Mouse (Mus musculus): ENCODE results near the gene Ica1. TPM values are rescaled to one million over a fixed set of nuclear protein-coding genes. Genes with fewer than 3 reads are reported as not detected.

The Ica1 gene
- polyA plus RNA-seq, 1 experiment from 2014 or later, result 44.0 TPM

DNA sequence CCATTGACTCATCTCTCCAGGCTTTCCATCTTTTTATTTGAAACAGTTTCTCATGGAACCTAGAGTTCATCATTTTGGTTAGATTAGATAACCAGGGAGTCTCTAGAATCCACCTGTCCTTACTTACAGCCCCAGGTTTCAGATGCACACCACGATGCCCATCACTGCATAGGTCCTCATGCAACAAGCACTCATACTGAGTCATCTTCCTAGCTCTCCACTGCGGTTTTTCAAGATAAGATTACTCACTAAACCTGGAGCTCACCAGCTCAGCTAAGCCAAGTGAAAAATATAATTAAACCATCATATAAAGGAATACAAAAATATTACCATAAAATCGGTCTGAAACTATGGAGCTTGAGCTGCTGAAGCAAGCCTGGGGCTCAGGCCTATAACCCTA, 194.4 kb downstream of the Ica1 start:
- Histone ChIP-seq H3K4me3 (ENCODE audit: low read depth, low read length) (no peak overlapping the region), H3K27me3 (replicated peaks; ENCODE audit: control insufficient read depth, insufficient read depth, low read length) (no peaks in the 10 kb centered on the region), H3K27ac (ENCODE audit: low read depth, low read length) (no peak overlapping the region), H3K4me2 (ENCODE audit: low read length) (no peak overlapping the region), H3K36me3 (ENCODE audit: control insufficient read depth, insufficient read depth, low read length) (peaks cover 4% of the 10 kb centered on the region; the same call in 1 of the 2 replicates), H3K9ac (ENCODE audit: low read length) (no peak overlapping the region), H3K9me3 (replicated peaks; ENCODE audit: control insufficient read depth, low read length) (no peaks in the 10 kb centered on the region), H3K4me1 (ENCODE audit: control insufficient read depth, insufficient read depth, low read length) (no peaks in the 10 kb centered on the region)
- no peak for DNase-seq (ENCODE audit: low spot score)
- no peak for ATAC-seq
- 91% methylated on average over 3 of the region's 3 CpGs for WGBS

DNA sequence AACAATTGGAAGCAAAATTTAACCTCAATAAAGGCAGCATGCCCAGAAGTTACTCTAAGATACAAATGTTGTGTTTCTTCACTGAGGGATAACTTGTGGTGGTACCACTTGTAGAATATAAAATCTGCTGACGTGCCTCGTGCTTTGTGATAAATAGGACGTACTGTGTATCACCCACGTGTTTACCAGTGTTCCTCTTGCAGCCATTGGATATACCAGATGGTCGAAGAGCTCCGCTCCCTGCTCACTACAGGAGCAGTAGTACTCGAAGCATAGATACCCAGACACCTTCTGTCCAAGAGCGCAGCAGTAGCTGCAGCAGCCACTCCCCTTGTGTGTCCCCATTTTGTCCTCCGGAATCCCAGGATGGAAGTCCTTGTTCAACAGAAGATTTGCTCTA, 195.9 kb downstream of the Ica1 start:
- Histone ChIP-seq H3K4me2 (ENCODE audit: low read length) (no peak overlapping the region), H3K4me1 (ENCODE audit: control insufficient read depth, insufficient read depth, low read length) (no peaks in the 10 kb centered on the region), H3K4me3 (ENCODE audit: low read depth, low read length) (no peak overlapping the region), H3K27ac (ENCODE audit: low read depth, low read length) (no peak overlapping the region), H3K9me3 (replicated peaks; ENCODE audit: control insufficient read depth, low read length) (no peaks in the 10 kb centered on the region), H3K36me3 (ENCODE audit: control insufficient read depth, insufficient read depth, low read length) (peaks cover 4% of the 10 kb centered on the region; the same call in 1 of the 2 replicates), H3K27me3 (replicated peaks; ENCODE audit: control insufficient read depth, insufficient read depth, low read length) (no peaks in the 10 kb centered on the region), H3K9ac (ENCODE audit: low read length) (no peak overlapping the region)
- ATAC-seq, result no peak
- WGBS, result 96% methylated on average over 9 of the region's 9 CpGs
- no peak for DNase-seq (ENCODE audit: low spot score)

Other genes with a start within 250 kb of the Ica1 start
- 37.5 and 44.9 TPM in 2 replicates for gene Nxph1, start 169.9 kb upstream of the Ica1 start, polyA plus RNA-seq (2014; fragmentation: Nextera tagmentation; extraction: Ambion mirVana)

Data from forebrain, embryonic 14.5 days (tissue).